Mouse (Mus musculus) telencephalon, adult 2 months (tissue): ENCODE measurements around the gene Tanc1.

Source experiments
- DNase-seq: peaks from one replicate; pipeline ENCODE4 v3.0.0-alpha.2; 2011; ENCODE audit warnings: low read depth, low spot score

The Tanc1 gene

GRCm38 (mm10) chr2:59681181-59681580 is 69.3 kb downstream of the Tanc1 start:
- no peak for DNase-seq

GRCm38 (mm10) chr2:59684864-59685605 is 73.2 kb downstream of the Tanc1 start:
- DNase-seq = no peak

GRCm38 (mm10) chr2:59685606-59685950 is 73.7 kb downstream of the Tanc1 start:
- no peak for DNase-seq

GRCm38 (mm10) chr2:59688261-59689104 is 76.6 kb downstream of the Tanc1 start:
- DNase-seq = no peak

GRCm38 (mm10) chr2:59691112-59691511 is 79.3 kb downstream of the Tanc1 start:
- DNase-seq = no peak

GRCm38 (mm10) chr2:59693473-59693872 is 81.6 kb downstream of the Tanc1 start:
- DNase-seq = no peak

- no peak for DNase-seq
Observed at GRCm38 (mm10) chr2:59697123-59697522, 85.3 kb downstream of the Tanc1 start.

- DNase-seq = no peak
Observed at GRCm38 (mm10) chr2:59697722-59698634, 86.1 kb downstream of the Tanc1 start.

GRCm38 (mm10) chr2:59698635-59699300 is 86.9 kb downstream of the Tanc1 start:
- no peak for DNase-seq

GRCm38 (mm10) chr2:59699893-59700292 is 88.1 kb downstream of the Tanc1 start:
- no peak for DNase-seq

- DNase-seq = no peak
Observed at GRCm38 (mm10) chr2:59705221-59705620, 93.4 kb downstream of the Tanc1 start.

GRCm38 (mm10) chr2:59706806-59707205 is 95.0 kb downstream of the Tanc1 start:
- no peak for DNase-seq

GRCm38 (mm10) chr2:59707922-59708706 is 96.3 kb downstream of the Tanc1 start:
- no peak for DNase-seq

GRCm38 (mm10) chr2:59710771-59711170 is 98.9 kb downstream of the Tanc1 start:
- no peak for DNase-seq

- no peak for DNase-seq
Observed at GRCm38 (mm10) chr2:59711992-59712391, 100.2 kb downstream of the Tanc1 start.

GRCm38 (mm10) chr2:59712484-59712883 is 100.6 kb downstream of the Tanc1 start:
- DNase-seq = no peak

GRCm38 (mm10) chr2:59713626-59714556 is 102.0 kb downstream of the Tanc1 start:
- DNase-seq = no peak

GRCm38 (mm10) chr2:59714992-59715391 is 103.2 kb downstream of the Tanc1 start:
- no peak for DNase-seq

- no peak for DNase-seq
Observed at GRCm38 (mm10) chr2:59716461-59716860, 104.6 kb downstream of the Tanc1 start.
